Mouse (Mus musculus): ENCODE data around the gene Adgrg1.

GRCm38 (mm10) chr8:94978131-94978530 lies 3.6 kb downstream of the Adgrg1 start:
- no peak for TF ChIP-seq CTCF (IDR thresholded peaks at IDR 0.05; ENCODE audit: low read depth, low read length)
- no peak for TF ChIP-seq POLR2A (IDR thresholded peaks at IDR 0.05; ENCODE audit: borderline replicate concordance, low read depth, low read length)

All from bone marrow macrophage, adult 2 months (primary cell).